Mouse (Mus musculus): ENCODE measurements around the gene Mrps36. TPM values are rescaled to one million over a fixed set of nuclear protein-coding genes. Genes with fewer than 3 reads are reported as not detected.
A peak's percentile ranks its signal among the peaks of the same experiment; 100 is the strongest.

Mrps36 gene
- polyA plus RNA-seq, 1 experiment from 2014 or later = 238 TPM

GRCm38 (mm10) chr13:100776056-100776419 is 31.6 kb upstream of the Mrps36 start:
- DNase-seq (ENCODE audit: low spot score) (no peak), ATAC-seq (replicated peaks; ENCODE audit: low FRiP score) (no peak)
- Histone ChIP-seq H3K27me3 (replicated peaks; ENCODE audit: control insufficient read depth, insufficient read depth, low read length) (no peaks in the 10 kb centered on the region), H3K4me3 (ENCODE audit: low read depth, low read length) (peak overlapping the region; percentile 98), H3K36me3 (ENCODE audit: control insufficient read depth, insufficient read depth, low read length) (peaks cover 23% of the 10 kb centered on the region), H3K4me1 (replicated peaks; ENCODE audit: control insufficient read depth, insufficient read depth, low read length) (peaks cover 29% of the 10 kb centered on the region), H3K9ac (ENCODE audit: low read depth, low read length) (peak overlapping the region; percentile 89), H3K4me2 (peak overlapping the region; percentile 90), H3K27ac (ENCODE audit: low read depth, low read length) (peak overlapping the region; percentile 78), H3K9me3 (ENCODE audit: control insufficient read depth, low read length) (no peaks in the 10 kb centered on the region)
- 12% methylated on average over 8 of the region's 8 CpGs for WGBS

- peak within 1 kb of the TSS; percentile 89 for H3K9ac ChIP-seq (ENCODE audit: low read depth, low read length)
- ATAC-seq (replicated peaks; ENCODE audit: low FRiP score) = peak; percentile 81
- no peaks in the 10 kb centered on the region for H3K9me3 ChIP-seq (ENCODE audit: control insufficient read depth, low read length)
- H3K27ac ChIP-seq (ENCODE audit: low read depth, low read length) = peak within 1 kb of the TSS; percentile 79
- H3K36me3 ChIP-seq (ENCODE audit: control insufficient read depth, insufficient read depth, low read length) = peaks cover 24% of the 10 kb centered on the region
- peak within 1 kb of the TSS; percentile 98 for H3K4me3 ChIP-seq (ENCODE audit: low read depth, low read length)
- H3K27me3 ChIP-seq (replicated peaks; ENCODE audit: control insufficient read depth, insufficient read depth, low read length) = no peaks in the 10 kb centered on the region
- WGBS = under 1% methylated on average over 46 of the region's 46 CpGs
- peak; percentile 83 for DNase-seq (ENCODE audit: low spot score)
- H3K4me2 ChIP-seq = peak within 1 kb of the TSS; percentile 90
- H3K4me1 ChIP-seq (replicated peaks; ENCODE audit: control insufficient read depth, insufficient read depth, low read length) = peaks cover 29% of the 10 kb centered on the region
These were observed 31.0 kb upstream of the Mrps36 start, which contains the start of gene Cenph for GRCm38 (mm10) chr13:100775252-100776055. Gene Cenph, minus strand, starts transcription at chr13:100775899.

- DNase-seq (ENCODE audit: low spot score) (no peak), ATAC-seq (replicated peaks; ENCODE audit: low FRiP score) (no peak)
- H3K4me2 ChIP-seq = peak overlapping the region; percentile 90
- H3K27ac ChIP-seq (ENCODE audit: low read depth, low read length) = peak overlapping the region; percentile 79; the same call in 1 of the 2 replicates
- peaks cover 24% of the 10 kb centered on the region for H3K36me3 ChIP-seq (ENCODE audit: control insufficient read depth, insufficient read depth, low read length)
- peak overlapping the region; percentile 98 for H3K4me3 ChIP-seq (ENCODE audit: low read depth, low read length)
- H3K9me3 ChIP-seq (ENCODE audit: control insufficient read depth, low read length) = no peaks in the 10 kb centered on the region
- no peaks in the 10 kb centered on the region for H3K27me3 ChIP-seq (replicated peaks; ENCODE audit: control insufficient read depth, insufficient read depth, low read length)
- H3K9ac ChIP-seq (ENCODE audit: low read depth, low read length) = peak overlapping the region; percentile 89
- peaks cover 29% of the 10 kb centered on the region for H3K4me1 ChIP-seq (replicated peaks; ENCODE audit: control insufficient read depth, insufficient read depth, low read length)
These were observed 30.2 kb upstream of the Mrps36 start for GRCm38 (mm10) chr13:100774704-100775103.

GRCm38 (mm10) chr13:100755329-100755728 is 10.9 kb upstream of the Mrps36 start:
- no peak for ATAC-seq (replicated peaks; ENCODE audit: low FRiP score)
- H3K27ac ChIP-seq (ENCODE audit: low read depth, low read length) = no peak overlapping the region
- H3K9ac ChIP-seq (ENCODE audit: low read depth, low read length) = no peak overlapping the region
- H3K4me1 ChIP-seq (replicated peaks; ENCODE audit: control insufficient read depth, insufficient read depth, low read length) = peaks cover 26% of the 10 kb centered on the region
- WGBS = 69% methylated on average over 2 of the region's 2 CpGs
- no peak for DNase-seq (ENCODE audit: low spot score)
- no peaks in the 10 kb centered on the region for H3K9me3 ChIP-seq (ENCODE audit: control insufficient read depth, low read length)
- no peak overlapping the region for H3K4me2 ChIP-seq
- H3K27me3 ChIP-seq (replicated peaks; ENCODE audit: control insufficient read depth, insufficient read depth, low read length) = no peaks in the 10 kb centered on the region
- H3K4me3 ChIP-seq (ENCODE audit: low read depth, low read length) = no peak overlapping the region
- peaks cover 9% of the 10 kb centered on the region for H3K36me3 ChIP-seq (ENCODE audit: control insufficient read depth, insufficient read depth, low read length)

GRCm38 (mm10) chr13:100754186-100754585 is 9.7 kb upstream of the Mrps36 start:
- 80% methylated on average over 4 of the region's 4 CpGs for WGBS
- no peak for ATAC-seq (replicated peaks; ENCODE audit: low FRiP score)
- Histone ChIP-seq H3K4me3 (ENCODE audit: low read depth, low read length) (no peak overlapping the region), H3K9me3 (ENCODE audit: control insufficient read depth, low read length) (no peaks in the 10 kb centered on the region), H3K36me3 (ENCODE audit: control insufficient read depth, insufficient read depth, low read length) (no peaks in the 10 kb centered on the region; the same call in 1 of the 2 replicates), H3K4me2 (no peak overlapping the region), H3K27ac (ENCODE audit: low read depth, low read length) (no peak overlapping the region), H3K9ac (ENCODE audit: low read depth, low read length) (no peak overlapping the region), H3K27me3 (replicated peaks; ENCODE audit: control insufficient read depth, insufficient read depth, low read length) (no peaks in the 10 kb centered on the region), H3K4me1 (replicated peaks; ENCODE audit: control insufficient read depth, insufficient read depth, low read length) (peaks cover 32% of the 10 kb centered on the region)
- no peak for DNase-seq (ENCODE audit: low spot score)

GRCm38 (mm10) chr13:100753011-100753410 is 8.6 kb upstream of the Mrps36 start:
- ATAC-seq (replicated peaks; ENCODE audit: low FRiP score) = peak; percentile 62
- Histone ChIP-seq H3K4me1 (replicated peaks; ENCODE audit: control insufficient read depth, insufficient read depth, low read length) (peaks cover 34% of the 10 kb centered on the region), H3K4me3 (ENCODE audit: low read depth, low read length) (no peak overlapping the region), H3K9ac (ENCODE audit: low read depth, low read length) (no peak overlapping the region; the same call in 1 of the 2 replicates), H3K9me3 (ENCODE audit: control insufficient read depth, low read length) (no peaks in the 10 kb centered on the region), H3K27me3 (replicated peaks; ENCODE audit: control insufficient read depth, insufficient read depth, low read length) (no peaks in the 10 kb centered on the region), H3K27ac (ENCODE audit: low read depth, low read length) (peak overlapping the region; percentile 75), H3K4me2 (peak overlapping the region; percentile 16), H3K36me3 (ENCODE audit: control insufficient read depth, insufficient read depth, low read length) (no peaks in the 10 kb centered on the region)
- no peak for DNase-seq (ENCODE audit: low spot score)
- 38% methylated on average over 6 of the region's 6 CpGs for WGBS

GRCm38 (mm10) chr13:100752529-100752928 is 8.1 kb upstream of the Mrps36 start:
- WGBS = 62% methylated on average over 8 of the region's 8 CpGs
- Histone ChIP-seq H3K27me3 (replicated peaks; ENCODE audit: control insufficient read depth, insufficient read depth, low read length) (no peaks in the 10 kb centered on the region), H3K9ac (ENCODE audit: low read depth, low read length) (no peak overlapping the region; the same call in 1 of the 2 replicates), H3K9me3 (ENCODE audit: control insufficient read depth, low read length) (no peaks in the 10 kb centered on the region), H3K4me3 (ENCODE audit: low read depth, low read length) (no peak overlapping the region), H3K4me2 (peak overlapping the region; percentile 16), H3K36me3 (ENCODE audit: control insufficient read depth, insufficient read depth, low read length) (no peaks in the 10 kb centered on the region), H3K27ac (ENCODE audit: low read depth, low read length) (peak overlapping the region; percentile 75; the same call in 1 of the 2 replicates), H3K4me1 (replicated peaks; ENCODE audit: control insufficient read depth, insufficient read depth, low read length) (peaks cover 34% of the 10 kb centered on the region)
- DNase-seq (ENCODE audit: low spot score) = no peak
- ATAC-seq (replicated peaks; ENCODE audit: low FRiP score) = peak; percentile 63

GRCm38 (mm10) chr13:100751402-100751801 is 6.9 kb upstream of the Mrps36 start:
- H3K9ac ChIP-seq (ENCODE audit: low read depth, low read length) = no peak overlapping the region
- H3K9me3 ChIP-seq (ENCODE audit: control insufficient read depth, low read length) = no peaks in the 10 kb centered on the region
- H3K27ac ChIP-seq (ENCODE audit: low read depth, low read length) = peak overlapping the region; percentile 75
- peak overlapping the region; percentile 8 for H3K4me2 ChIP-seq
- no peak for DNase-seq (ENCODE audit: low spot score)
- peak; percentile 22; the same call in 1 of the 2 replicates for ATAC-seq (replicated peaks; ENCODE audit: low FRiP score)
- 62% methylated on average over 3 of the region's 3 CpGs for WGBS
- no peaks in the 10 kb centered on the region for H3K36me3 ChIP-seq (ENCODE audit: control insufficient read depth, insufficient read depth, low read length)
- H3K4me1 ChIP-seq (replicated peaks; ENCODE audit: control insufficient read depth, insufficient read depth, low read length) = peaks cover 38% of the 10 kb centered on the region
- H3K4me3 ChIP-seq (ENCODE audit: low read depth, low read length) = no peak overlapping the region
- H3K27me3 ChIP-seq (replicated peaks; ENCODE audit: control insufficient read depth, insufficient read depth, low read length) = no peaks in the 10 kb centered on the region

GRCm38 (mm10) chr13:100750799-100751198 is 6.3 kb upstream of the Mrps36 start:
- Histone ChIP-seq H3K4me1 (replicated peaks; ENCODE audit: control insufficient read depth, insufficient read depth, low read length) (peaks cover 38% of the 10 kb centered on the region), H3K4me2 (peak overlapping the region; percentile 8), H3K9ac (ENCODE audit: low read depth, low read length) (peak overlapping the region; percentile 34; the same call in 1 of the 2 replicates), H3K27me3 (replicated peaks; ENCODE audit: control insufficient read depth, insufficient read depth, low read length) (no peaks in the 10 kb centered on the region), H3K36me3 (ENCODE audit: control insufficient read depth, insufficient read depth, low read length) (no peaks in the 10 kb centered on the region), H3K9me3 (ENCODE audit: control insufficient read depth, low read length) (no peaks in the 10 kb centered on the region), H3K27ac (ENCODE audit: low read depth, low read length) (peak overlapping the region; percentile 75), H3K4me3 (ENCODE audit: low read depth, low read length) (no peak overlapping the region)
- ATAC-seq (replicated peaks; ENCODE audit: low FRiP score) (no peak), DNase-seq (ENCODE audit: low spot score) (no peak)
- WGBS = 49% methylated on average over 5 of the region's 5 CpGs
